Mouse (Mus musculus): ENCODE measurements around the gene Cwf19l1.

DNA sequence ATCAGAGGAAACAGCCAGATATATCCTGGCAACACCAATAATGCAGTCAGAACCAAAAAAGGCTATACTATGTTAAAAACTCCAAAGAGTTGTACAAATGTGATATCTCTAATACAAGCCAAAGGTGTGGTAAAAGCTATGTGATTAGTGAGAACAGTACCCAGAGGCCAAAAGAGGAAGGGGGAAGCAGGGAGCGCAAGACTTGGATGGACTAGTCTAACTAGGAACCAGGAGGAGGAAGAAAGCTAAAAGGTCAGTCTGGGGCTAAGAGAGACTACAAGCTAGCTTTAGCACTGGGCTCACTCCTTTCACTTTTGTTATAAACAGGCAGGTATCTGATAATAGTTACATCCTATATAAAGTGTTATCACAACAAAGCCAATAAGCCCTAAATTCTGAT, 31.3 kb downstream of the Cwf19l1 start:
- TF ChIP-seq POLR2A (IDR thresholded peaks at IDR 0.05; ENCODE audit: borderline replicate concordance, extremely low read depth, low read depth, low read length) (no peak), CTCF (IDR thresholded peaks at IDR 0.05; ENCODE audit: insufficient read depth, low read length) (no peak)

All from lung, adult 2 months (tissue).